Mouse (Mus musculus): ENCODE measurements around the gene Ccl17.

GRCm38 (mm10) chr8:94857346-94858173 lies 47.3 kb downstream of the Ccl17 start, which contains the start of gene Polr2c:
- TF ChIP-seq POLR2A (IDR thresholded peaks at IDR 0.05; ENCODE audit: low read depth, low read length) (no peak), CTCF (conservative IDR thresholded peaks at IDR 0.05; ENCODE audit: insufficient read depth, insufficient read length, low read depth, low read length) (peak; percentile 77)

Data from kidney, adult 2 months (tissue).